Mouse (Mus musculus) E14TG2a.4 (cell line): Measurements from ENCODE around the gene Il1b.

Experiments
- H3K27me3 ChIP-seq: 2 replicates; pipeline ENCODE4 v1.6.1; 2014; ENCODE audit warnings: low read length, control low read depth; ENCODE audit not compliant: insufficient read depth
- H3K36me3 ChIP-seq: 2 replicates; pipeline ENCODE4 v1.6.1; 2014; ENCODE audit warnings: low read length, control low read depth; ENCODE audit not compliant: insufficient read depth
- H3K4me1 ChIP-seq: replicated peaks from 2 replicates; pipeline ENCODE4 v1.6.1; 2014; ENCODE audit warnings: low read depth, low read length, control low read depth
- H3K4me3 ChIP-seq: replicated peaks from 2 replicates; pipeline ENCODE4 v1.5.1; 2014; ENCODE audit warnings: mild to moderate bottlenecking, low read length
- H3K9me3 ChIP-seq: 2 replicates; pipeline ENCODE4 v1.6.1; 2014; ENCODE audit warnings: low read length, control low read depth
- CTCF ChIP-seq: conservative IDR thresholded peaks from 2 replicates; pipeline ENCODE4 v1.5.1; 2014; ENCODE audit warnings: low read length
- NANOG ChIP-seq: IDR thresholded peaks from 2 replicates; pipeline ENCODE4 v1.6.1; 2014; ENCODE audit warnings: borderline replicate concordance, low read length, mixed read lengths
- POU5F1 ChIP-seq: IDR thresholded peaks from 2 replicates; pipeline ENCODE4 v1.6.1; 2014; ENCODE audit warnings: low read length, borderline replicate concordance

Il1b gene

DNA sequence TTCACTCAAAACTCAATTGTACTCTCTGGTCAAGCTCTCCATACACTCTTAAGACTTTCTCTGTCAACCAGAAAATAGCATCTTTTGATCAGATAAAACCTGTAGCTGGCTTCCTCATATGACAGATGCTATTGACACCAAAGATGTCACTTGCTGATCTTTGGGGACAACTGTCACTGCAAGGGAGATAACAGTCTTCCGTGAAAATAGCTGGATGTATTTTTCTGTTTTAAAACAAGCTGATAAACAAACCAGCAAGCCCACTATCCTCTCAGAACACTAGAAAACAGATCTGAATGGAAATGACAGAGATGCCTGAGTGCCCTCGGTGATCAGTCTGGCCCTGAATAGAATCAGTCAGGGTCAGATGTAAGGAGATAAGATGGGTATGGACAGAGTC is 32.8 kb upstream of the Il1b start:
- no peak for TF ChIP-seq CTCF
- TF ChIP-seq POU5F1 = no peak
- no peak for TF ChIP-seq NANOG
- H3K36me3 ChIP-seq = no peaks in the 10 kb centered on the region
- no peaks in the 10 kb centered on the region for H3K9me3 ChIP-seq

DNA sequence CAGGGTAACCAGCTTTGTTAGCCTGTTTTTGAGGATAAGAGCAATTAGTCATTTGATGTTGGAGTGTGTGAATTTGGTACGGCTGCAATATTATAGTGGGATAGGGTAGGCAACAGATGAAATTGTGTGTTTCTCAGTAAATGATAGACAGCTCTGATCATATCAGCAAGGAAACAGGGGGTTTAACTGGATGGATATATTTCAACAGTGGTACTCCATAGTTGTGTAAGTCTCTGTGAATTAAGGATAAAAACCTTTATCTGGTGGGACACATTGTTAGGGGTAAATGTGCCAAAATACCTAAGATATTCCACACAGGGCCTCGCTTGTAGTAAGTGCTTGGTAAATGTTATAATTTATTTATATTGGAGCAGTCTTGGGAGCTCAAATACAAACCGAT is 31.4 kb upstream of the Il1b start:
- Histone ChIP-seq H3K36me3 (no peaks in the 10 kb centered on the region), H3K4me1 (0 out of 2 replicates have a peak, but pooled peaks cover 3% of the 10 kb centered on the region), H3K4me3 (no peak overlapping the region), H3K9me3 (no peaks in the 10 kb centered on the region), H3K27me3 (no peaks in the 10 kb centered on the region)
- TF ChIP-seq CTCF (no peak), POU5F1 (no peak), NANOG (no peak)

More for the DNA sequence above, 32.8 kb upstream of the Il1b start:
- H3K27me3 ChIP-seq = no peaks in the 10 kb centered on the region
- no peak overlapping the region for H3K4me3 ChIP-seq
- H3K4me1 ChIP-seq = peaks cover 12% of the 10 kb centered on the region

DNA sequence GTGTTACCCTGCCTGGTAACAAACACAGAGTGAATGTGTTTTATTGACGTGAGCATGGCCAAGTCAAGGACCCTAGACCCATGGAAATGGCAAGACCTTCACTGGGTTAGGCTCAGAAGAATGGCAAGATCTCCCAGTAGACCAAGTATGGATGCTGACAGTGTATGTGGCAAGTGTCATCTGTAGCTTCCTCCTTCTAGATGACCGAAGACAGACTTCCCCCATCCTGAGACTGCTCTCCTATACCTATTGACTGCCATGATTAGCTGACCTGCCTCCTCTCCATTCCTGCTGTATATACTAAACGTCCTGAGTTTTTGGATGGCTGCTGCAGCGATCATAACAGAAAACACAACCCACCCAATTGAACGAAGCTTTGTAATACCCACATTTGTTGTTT is 30.9 kb upstream of the Il1b start:
- Histone ChIP-seq H3K36me3 (no peaks in the 10 kb centered on the region), H3K27me3 (no peaks in the 10 kb centered on the region), H3K9me3 (no peaks in the 10 kb centered on the region), H3K4me1 (no peaks in the 10 kb centered on the region), H3K4me3 (no peak overlapping the region)
- no peak for TF ChIP-seq POU5F1
- TF ChIP-seq CTCF = no peak
- TF ChIP-seq NANOG = no peak

DNA sequence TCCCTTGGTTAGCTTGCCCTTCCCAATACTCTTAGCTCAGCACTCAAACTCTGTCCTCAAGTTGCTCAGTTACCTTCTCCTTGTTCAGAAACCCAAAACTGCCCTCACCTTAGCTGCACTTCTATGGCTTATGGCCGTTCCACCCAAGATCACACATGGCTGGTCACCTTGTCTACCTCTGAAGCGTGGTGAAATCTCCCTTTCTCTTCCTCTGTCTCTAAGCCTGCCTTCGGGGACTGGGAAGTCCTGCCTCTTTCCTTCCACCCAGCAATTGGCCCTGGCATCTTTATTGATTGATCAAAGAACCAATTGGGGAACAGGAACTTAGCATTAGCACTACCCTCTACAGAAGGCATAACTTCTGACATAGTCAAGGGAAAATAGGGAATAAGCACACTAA is 27.2 kb upstream of the Il1b start:
- Histone ChIP-seq H3K36me3 (no peaks in the 10 kb centered on the region), H3K9me3 (no peaks in the 10 kb centered on the region), H3K4me1 (no peaks in the 10 kb centered on the region), H3K27me3 (no peaks in the 10 kb centered on the region), H3K4me3 (no peak overlapping the region)
- TF ChIP-seq CTCF (no peak), NANOG (no peak), POU5F1 (no peak)

DNA sequence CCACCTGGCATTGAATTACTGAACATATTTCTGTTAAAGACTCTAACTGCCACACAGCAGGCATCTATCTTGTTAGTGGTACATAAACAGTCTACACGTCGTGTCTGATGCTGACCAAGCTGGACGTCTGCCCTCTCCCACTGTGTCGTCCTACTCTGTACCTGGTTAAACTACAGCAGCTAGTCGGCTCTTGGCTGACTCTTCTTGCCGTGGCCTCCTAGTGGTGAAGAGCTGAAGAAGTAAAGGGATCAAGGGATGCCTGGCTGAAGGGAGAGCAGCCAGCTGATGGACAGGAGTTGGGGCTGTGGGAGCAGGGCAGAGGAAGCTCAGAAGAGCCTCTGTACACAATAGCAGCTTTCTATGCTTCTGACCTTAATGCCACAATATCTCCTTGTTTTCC is 22.6 kb upstream of the Il1b start:
- Histone ChIP-seq H3K9me3 (no peaks in the 10 kb centered on the region), H3K27me3 (no peaks in the 10 kb centered on the region), H3K4me3 (no peak overlapping the region), H3K4me1 (no peaks in the 10 kb centered on the region), H3K36me3 (no peaks in the 10 kb centered on the region)
- TF ChIP-seq POU5F1 = no peak
- peak; percentile 54 for TF ChIP-seq CTCF

DNA sequence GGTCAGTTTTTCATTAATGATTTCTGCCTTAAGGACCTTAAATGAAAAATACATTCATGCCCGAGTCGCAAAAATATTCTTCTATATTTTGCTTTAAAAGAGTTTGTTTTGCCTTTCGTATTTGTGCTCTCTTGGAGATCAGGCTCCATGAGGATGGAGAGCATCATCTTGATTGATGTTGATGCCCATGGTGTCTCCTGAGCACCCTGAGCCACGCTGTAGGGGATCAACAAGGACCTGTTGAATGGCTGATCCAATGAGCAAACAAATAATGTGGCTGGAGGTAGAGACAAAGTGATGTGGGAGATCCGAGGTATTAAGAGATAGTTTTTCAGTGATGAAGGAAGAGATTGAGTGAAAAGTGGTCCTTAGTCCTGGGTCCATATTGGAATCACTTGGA is 19.2 kb upstream of the Il1b start:
- Histone ChIP-seq H3K27me3 (no peaks in the 10 kb centered on the region), H3K9me3 (no peaks in the 10 kb centered on the region), H3K36me3 (no peaks in the 10 kb centered on the region), H3K4me3 (no peak overlapping the region), H3K4me1 (no peaks in the 10 kb centered on the region)
- no peak for TF ChIP-seq CTCF

DNA sequence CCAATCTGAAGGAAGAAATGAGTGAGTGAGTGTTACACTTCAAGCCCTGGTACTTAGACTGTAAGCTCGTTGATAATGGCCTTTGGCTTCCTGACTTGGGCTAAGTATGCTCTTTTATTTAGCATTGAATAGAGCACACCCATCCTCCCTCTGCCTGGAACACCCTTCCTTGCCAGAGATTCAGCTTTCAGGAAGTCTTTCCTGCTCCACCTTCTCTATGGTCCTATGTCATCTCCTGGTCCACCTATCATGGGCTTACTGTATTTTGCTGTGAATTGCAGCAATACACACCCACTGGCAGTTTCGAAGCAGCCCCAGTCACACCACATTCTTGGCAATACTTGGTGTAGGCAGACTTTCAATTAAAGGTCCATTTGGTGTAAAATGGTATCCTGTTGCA is 18.4 kb upstream of the Il1b start:
- Histone ChIP-seq H3K4me3 (no peak overlapping the region), H3K36me3 (no peaks in the 10 kb centered on the region)
- TF ChIP-seq POU5F1 = no peak
- TF ChIP-seq NANOG = no peak
- no peak for TF ChIP-seq CTCF

DNA sequence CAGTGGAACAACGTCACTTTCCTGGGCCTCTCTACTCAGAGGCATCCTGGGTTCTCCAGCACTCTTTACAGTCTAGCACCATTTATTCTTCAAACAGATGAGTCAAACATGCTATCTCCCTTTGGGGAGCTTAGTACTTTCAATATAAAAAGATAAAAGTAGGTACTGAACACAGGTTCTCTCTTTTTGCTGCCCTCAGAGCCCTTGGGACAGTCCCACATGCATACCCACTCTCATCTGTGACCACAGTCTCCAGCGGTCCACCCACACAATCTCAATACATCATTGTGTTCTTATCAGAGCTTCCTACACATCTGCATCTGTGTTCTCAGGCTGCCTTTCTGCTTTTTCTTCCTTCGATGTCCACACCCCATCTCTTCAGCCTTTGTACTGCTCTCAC is 14.4 kb upstream of the Il1b start:
- Histone ChIP-seq H3K27me3 (no peaks in the 10 kb centered on the region), H3K9me3 (peaks cover 5% of the 10 kb centered on the region), H3K4me3 (no peak overlapping the region), H3K4me1 (no peaks in the 10 kb centered on the region), H3K36me3 (no peaks in the 10 kb centered on the region)
- TF ChIP-seq CTCF (no peak), POU5F1 (no peak), NANOG (no peak)

More for the DNA sequence above, 18.4 kb upstream of the Il1b start:
- no peaks in the 10 kb centered on the region for H3K4me1 ChIP-seq
- H3K27me3 ChIP-seq = no peaks in the 10 kb centered on the region
- no peaks in the 10 kb centered on the region for H3K9me3 ChIP-seq

DNA sequence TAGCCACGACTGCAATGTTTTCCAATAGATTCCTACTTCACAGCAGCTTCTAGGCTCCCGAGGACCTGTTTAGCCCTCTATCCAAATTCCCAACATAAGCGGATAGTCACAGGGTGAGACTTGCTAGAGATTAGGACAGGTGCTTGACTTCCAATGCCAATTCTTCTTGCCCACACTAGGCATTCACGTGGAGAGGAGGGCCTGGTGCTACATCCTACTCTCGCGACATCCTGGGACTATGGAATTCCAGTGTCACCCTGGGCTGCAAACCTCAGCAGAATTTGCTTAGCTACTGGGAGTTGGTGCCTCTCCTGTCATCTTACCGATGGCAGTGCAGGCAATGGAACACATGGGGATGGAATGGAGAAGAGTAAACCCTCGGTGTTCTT is 13.3 kb upstream of the Il1b start:
- Histone ChIP-seq H3K36me3 (no peaks in the 10 kb centered on the region), H3K9me3 (peaks cover 15% of the 10 kb centered on the region), H3K4me1 (no peaks in the 10 kb centered on the region), H3K27me3 (no peaks in the 10 kb centered on the region), H3K4me3 (no peak overlapping the region)
- TF ChIP-seq CTCF (no peak), NANOG (no peak), POU5F1 (no peak)
